Mouse (Mus musculus): Measurements from ENCODE around the gene Phtf1.

DNA sequence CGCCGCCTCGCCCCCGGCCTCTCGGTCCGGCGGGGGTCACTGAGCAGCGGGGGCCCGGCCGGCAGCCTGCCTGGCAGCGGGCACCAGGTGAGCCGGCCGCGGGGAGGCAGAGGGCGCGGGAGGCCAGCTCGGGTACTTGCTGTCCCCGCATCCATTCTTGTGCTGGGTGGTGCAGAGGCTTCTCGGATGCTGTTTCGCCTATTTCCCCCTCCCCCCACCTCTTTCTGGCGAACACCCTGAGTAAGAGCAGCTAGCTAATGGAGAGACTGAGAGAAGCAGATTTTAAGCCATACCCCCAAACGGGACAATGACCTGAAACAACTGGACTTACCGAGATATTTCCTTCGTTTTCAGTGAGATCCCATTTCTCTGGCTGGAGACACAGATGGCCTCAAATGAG is 791 bp downstream of the Phtf1 start:
- TF ChIP-seq CTCF (IDR thresholded peaks at IDR 0.05; ENCODE audit: insufficient read depth, low read length) (no peak), POLR2A (IDR thresholded peaks at IDR 0.05; ENCODE audit: borderline replicate concordance, extremely low read depth, low read depth, low read length) (no peak)
